Mouse (Mus musculus) Muller cell, postnatal 12 days (primary cell): Measurements from ENCODE around the gene Dnm3.
A peak's percentile ranks its signal among the peaks of the same experiment; 100 is the strongest.
"Not testable (repeated sequence)": the region's sequence is repeated elsewhere in the genome, so short reads cannot be mapped to it uniquely, and the experiment has no call there.

Experiments used
- DNase-seq: peaks from one replicate; pipeline ENCODE4 v3.0.0-alpha.2; 2015; ENCODE audit errors: inconsistent ontology term

The Dnm3 gene

GRCm38 (mm10) chr1:162428904-162429303 is 48.9 kb downstream of the Dnm3 start:
- no peak for DNase-seq

GRCm38 (mm10) chr1:162425930-162426478 is 51.8 kb downstream of the Dnm3 start:
- peak; percentile 11 for DNase-seq

GRCm38 (mm10) chr1:162422826-162423225 is 55.0 kb downstream of the Dnm3 start:
- DNase-seq: no peak

- DNase-seq: no peak
These were observed 64.0 kb downstream of the Dnm3 start for GRCm38 (mm10) chr1:162413791-162414190.

GRCm38 (mm10) chr1:162412787-162413429 is 64.9 kb downstream of the Dnm3 start:
- DNase-seq: peak; percentile 25

GRCm38 (mm10) chr1:162410207-162410965 is 67.4 kb downstream of the Dnm3 start:
- DNase-seq: peak; percentile 32

GRCm38 (mm10) chr1:162394549-162394948 is 83.3 kb downstream of the Dnm3 start:
- no peak for DNase-seq

- no peak for DNase-seq
These were observed 89.2 kb downstream of the Dnm3 start for GRCm38 (mm10) chr1:162388442-162389165.

- not testable (repeated sequence) for DNase-seq
These were observed 104.8 kb downstream of the Dnm3 start for GRCm38 (mm10) chr1:162373068-162373467.

GRCm38 (mm10) chr1:162369726-162370125 is 108.1 kb downstream of the Dnm3 start:
- no peak for DNase-seq

- peak; percentile 20 for DNase-seq
These were observed 115.9 kb downstream of the Dnm3 start for GRCm38 (mm10) chr1:162361978-162362377.

- peak; percentile 73 for DNase-seq
These were observed 118.6 kb downstream of the Dnm3 start for GRCm38 (mm10) chr1:162359270-162359669.

- DNase-seq: peak; percentile 45
These were observed 119.8 kb downstream of the Dnm3 start for GRCm38 (mm10) chr1:162358036-162358435.

- DNase-seq: no peak
These were observed 121.4 kb downstream of the Dnm3 start for GRCm38 (mm10) chr1:162356481-162356880.

- DNase-seq: no peak
These were observed 123.1 kb downstream of the Dnm3 start for GRCm38 (mm10) chr1:162354780-162355179.

- DNase-seq: no peak
These were observed 124.0 kb downstream of the Dnm3 start for GRCm38 (mm10) chr1:162353831-162354230.

- DNase-seq: no peak
These were observed 128.5 kb downstream of the Dnm3 start for GRCm38 (mm10) chr1:162349306-162349705.

GRCm38 (mm10) chr1:162346456-162347011 is 131.3 kb downstream of the Dnm3 start:
- no peak for DNase-seq

- DNase-seq: no peak
These were observed 140.7 kb downstream of the Dnm3 start for GRCm38 (mm10) chr1:162337170-162337569.

GRCm38 (mm10) chr1:162336640-162337039 is 141.2 kb downstream of the Dnm3 start:
- DNase-seq: no peak

- DNase-seq: no peak
These were observed 141.6 kb downstream of the Dnm3 start for GRCm38 (mm10) chr1:162336224-162336623.

- no peak for DNase-seq
These were observed 149.2 kb downstream of the Dnm3 start for GRCm38 (mm10) chr1:162328673-162329072.
